Mouse (Mus musculus) neural tube, embryonic 12.5 days (tissue): ENCODE measurements at regions not wholly inside any gene's neighbourhood (a gene's known extent, or its start where the extent isn't known, plus 50 kb on each side); places are given as distances from the start of the nearest gene placed in this dataset.

Experiments used
- ATAC-seq: fragments of 200-750 bp; cut with Nextera tagmentation; 2 replicates; pipeline ENCODE4 v1.8.0; 2017; ENCODE audit warnings: low read depth, mild to moderate bottlenecking, moderate TSS enrichment, moderate library complexity; ENCODE audit not compliant: low FRiP score
- H3K27ac ChIP-seq: fragments of 300-500 bp; sonication (generic); 2 replicates; pipeline ENCODE4 v1.5.1; 2016
- H3K27me3 ChIP-seq: fragments of 300-500 bp; sonication (generic); replicated peaks from 2 replicates; pipeline ENCODE4 v1.6.1; 2016; ENCODE audit warnings: mild to moderate bottlenecking
- H3K36me3 ChIP-seq: fragments of 300-500 bp; sonication (generic); 2 replicates; pipeline ENCODE4 v1.6.1; 2016; ENCODE audit warnings: mild to moderate bottlenecking
- H3K4me1 ChIP-seq: fragments of 300-500 bp; sonication (generic); 2 replicates; pipeline ENCODE4 v1.6.1; 2016
- H3K4me2 ChIP-seq: fragments of 300-500 bp; sonication (generic); replicated peaks from 2 replicates; pipeline ENCODE4 v1.6.1; 2016; ENCODE audit warnings: mild to moderate bottlenecking
- H3K4me3 ChIP-seq: fragments of 300-500 bp; sonication (generic); 2 replicates; pipeline ENCODE4 v1.5.1; 2016
- H3K9ac ChIP-seq: fragments of 300-500 bp; sonication (generic); 2 replicates; pipeline ENCODE4 v1.6.1; 2016; ENCODE audit warnings: mild to moderate bottlenecking
- H3K9me3 ChIP-seq: fragments of 300-500 bp; sonication (generic); 2 replicates; pipeline ENCODE4 v1.6.1; 2016; ENCODE audit warnings: mild to moderate bottlenecking
- WGBS: fragments of 180-500 bp; shearing (Covaris S2); methylation state at CpG from one replicate; pipeline ENCODE4 v1.1.7; 2016; 5-methylcytosine and 5-hydroxymethylcytosine counted together

DNA sequence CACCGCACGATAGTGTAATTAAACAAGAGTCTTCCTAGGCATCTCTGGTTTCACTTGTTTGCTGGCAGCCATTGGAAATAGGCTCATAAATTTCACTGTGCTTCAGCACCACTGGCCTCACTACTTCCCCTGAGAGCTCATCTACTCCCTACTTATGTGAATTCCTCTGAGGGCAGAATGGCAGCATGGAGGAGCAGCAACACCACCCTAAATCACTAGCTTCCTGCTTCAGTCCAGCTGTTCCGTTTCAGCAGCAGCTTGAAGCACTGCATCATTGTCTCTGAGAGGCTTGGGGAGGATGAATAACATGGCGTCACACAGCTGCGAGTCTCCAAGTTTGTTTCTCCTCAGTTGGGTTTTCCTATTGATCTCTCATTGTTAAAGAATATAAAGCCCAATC lies 712.1 kb downstream of the Tlr4 start:
- Histone ChIP-seq H3K4me3 (no peak overlapping the region), H3K9ac (no peak overlapping the region), H3K27ac (no peak overlapping the region), H3K27me3 (no peaks in the 10 kb centered on the region), H3K4me1 (no peaks in the 10 kb centered on the region), H3K4me2 (no peak overlapping the region), H3K36me3 (no peaks in the 10 kb centered on the region), H3K9me3 (no peaks in the 10 kb centered on the region)
- 59% methylated on average over 5 of the region's 5 CpGs for WGBS
- ATAC-seq = no peak

- 65% methylated on average over 1 of the region's 1 CpGs for WGBS
- no peaks in the 10 kb centered on the region for H3K4me1 ChIP-seq
- H3K27ac ChIP-seq = no peak overlapping the region
- ATAC-seq = no peak
- no peaks in the 10 kb centered on the region for H3K9me3 ChIP-seq
- H3K4me3 ChIP-seq = no peak overlapping the region
- H3K9ac ChIP-seq = no peak overlapping the region
- no peaks in the 10 kb centered on the region for H3K27me3 ChIP-seq
- H3K36me3 ChIP-seq = no peaks in the 10 kb centered on the region
- H3K4me2 ChIP-seq = no peak overlapping the region
Observed at GRCm38 (mm10) chr4:67546013-67546412, 718.6 kb downstream of the Tlr4 start.

GRCm38 (mm10) chr4:67547957-67548356 lies 720.6 kb downstream of the Tlr4 start:
- no peak overlapping the region for H3K4me3 ChIP-seq
- no peaks in the 10 kb centered on the region for H3K4me1 ChIP-seq
- H3K27ac ChIP-seq = no peak overlapping the region
- WGBS = 85% methylated on average over 1 of the region's 1 CpGs
- H3K4me2 ChIP-seq = no peak overlapping the region
- no peaks in the 10 kb centered on the region for H3K9me3 ChIP-seq
- H3K27me3 ChIP-seq = no peaks in the 10 kb centered on the region
- ATAC-seq = no peak
- no peak overlapping the region for H3K9ac ChIP-seq
- no peaks in the 10 kb centered on the region for H3K36me3 ChIP-seq

- no peak overlapping the region for H3K4me3 ChIP-seq
- H3K4me2 ChIP-seq = no peak overlapping the region
- no peaks in the 10 kb centered on the region for H3K27me3 ChIP-seq
- H3K4me1 ChIP-seq = no peaks in the 10 kb centered on the region
- no peaks in the 10 kb centered on the region for H3K36me3 ChIP-seq
- no peak for ATAC-seq
- WGBS = 85% methylated on average over 3 of the region's 3 CpGs
- no peaks in the 10 kb centered on the region for H3K9me3 ChIP-seq
- no peak overlapping the region for H3K27ac ChIP-seq
- no peak overlapping the region for H3K9ac ChIP-seq
Observed at GRCm38 (mm10) chr4:67553511-67553910, 726.1 kb downstream of the Tlr4 start.

DNA sequence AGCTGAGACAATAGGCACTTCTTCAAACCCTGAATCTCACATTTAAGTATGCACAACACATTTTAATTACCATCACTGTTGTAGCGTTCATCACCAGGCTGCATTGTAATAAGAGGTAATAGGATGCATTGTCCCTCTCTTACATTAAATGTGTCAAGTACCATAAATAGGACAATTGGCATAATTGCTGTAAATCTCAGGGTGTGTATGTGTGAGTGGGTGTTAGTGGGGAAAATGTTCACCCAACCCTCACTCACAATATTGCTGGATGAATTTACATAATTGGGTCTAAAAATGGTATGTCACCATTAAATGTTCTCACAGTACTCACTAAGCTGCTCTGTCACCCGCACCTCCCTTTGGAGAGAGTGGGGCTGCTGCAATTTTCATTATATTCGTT lies 747.4 kb downstream of the Tlr4 start:
- no peak overlapping the region for H3K4me2 ChIP-seq
- H3K27me3 ChIP-seq = no peaks in the 10 kb centered on the region
- H3K36me3 ChIP-seq = no peaks in the 10 kb centered on the region
- no peak overlapping the region for H3K9ac ChIP-seq
- H3K4me1 ChIP-seq = no peaks in the 10 kb centered on the region
- WGBS = 71% methylated on average over 3 of the region's 3 CpGs
- H3K4me3 ChIP-seq = no peak overlapping the region
- no peak overlapping the region for H3K27ac ChIP-seq
- ATAC-seq = no peak
- H3K9me3 ChIP-seq = no peaks in the 10 kb centered on the region

- Histone ChIP-seq H3K9ac (no peak overlapping the region), H3K9me3 (no peaks in the 10 kb centered on the region), H3K4me1 (peaks cover 2% of the 10 kb centered on the region; the same call in 1 of the 2 replicates), H3K36me3 (no peaks in the 10 kb centered on the region), H3K4me2 (no peak overlapping the region), H3K27me3 (no peaks in the 10 kb centered on the region), H3K27ac (no peak overlapping the region), H3K4me3 (no peak overlapping the region)
- WGBS = 61% methylated on average over 1 of the region's 1 CpGs
- no peak for ATAC-seq
Observed at GRCm38 (mm10) chr4:67589501-67589900, 762.1 kb downstream of the Tlr4 start.

DNA sequence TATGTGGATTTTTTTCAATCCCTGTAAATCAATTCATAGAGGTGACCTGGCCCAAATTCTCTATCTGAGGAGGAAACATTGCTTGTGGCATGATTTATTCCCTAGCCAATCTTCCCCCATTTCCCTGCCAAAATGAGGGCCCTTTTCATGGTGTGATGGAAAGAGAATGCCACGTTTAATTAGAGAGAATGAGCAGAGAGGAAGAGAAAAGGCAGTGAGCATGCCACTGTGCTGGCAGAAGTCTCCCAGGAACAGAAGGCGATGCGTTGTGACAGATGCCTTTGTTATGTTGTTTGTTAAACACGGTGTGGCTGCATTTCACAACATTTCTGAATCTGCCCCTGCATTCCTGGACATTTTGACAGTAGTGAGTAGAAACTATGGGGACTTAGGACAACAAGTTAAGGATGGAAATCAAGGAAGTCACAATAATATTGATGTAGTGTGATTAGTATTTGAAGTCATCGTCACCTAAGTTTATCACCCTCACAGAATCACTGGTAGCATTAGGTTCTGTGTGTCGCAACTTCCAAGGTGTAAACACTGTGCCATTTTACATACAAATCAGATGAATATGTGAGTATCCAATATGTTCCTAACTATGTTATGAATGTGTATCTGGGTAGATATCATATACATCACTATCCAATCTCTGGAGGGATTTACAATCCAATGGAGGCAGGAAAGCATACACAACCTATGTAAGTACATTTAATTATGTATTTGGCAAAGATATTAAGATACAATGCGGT lies 762.8 kb downstream of the Tlr4 start:
- ATAC-seq = no peak
- H3K4me3 ChIP-seq = no peak overlapping the region
- H3K9me3 ChIP-seq = no peaks in the 10 kb centered on the region
- no peak overlapping the region for H3K27ac ChIP-seq
- H3K4me2 ChIP-seq = no peak overlapping the region
- WGBS = 56% methylated on average over 7 of the region's 7 CpGs
- peaks cover 2% of the 10 kb centered on the region; the same call in 1 of the 2 replicates for H3K4me1 ChIP-seq
- H3K27me3 ChIP-seq = no peaks in the 10 kb centered on the region
- no peak overlapping the region for H3K9ac ChIP-seq
- no peaks in the 10 kb centered on the region for H3K36me3 ChIP-seq

- Histone ChIP-seq H3K9ac (no peak overlapping the region), H3K27me3 (no peaks in the 10 kb centered on the region), H3K36me3 (no peaks in the 10 kb centered on the region), H3K27ac (no peak overlapping the region), H3K4me1 (no peaks in the 10 kb centered on the region), H3K4me3 (no peak overlapping the region), H3K9me3 (no peaks in the 10 kb centered on the region), H3K4me2 (no peak overlapping the region)
- no peak for ATAC-seq
Observed at GRCm38 (mm10) chr4:67607166-67607565, 779.8 kb downstream of the Tlr4 start.

GRCm38 (mm10) chr4:67614486-67615067 lies 787.2 kb downstream of the Tlr4 start:
- Histone ChIP-seq H3K9ac (no peak overlapping the region), H3K4me2 (no peak overlapping the region), H3K4me3 (no peak overlapping the region), H3K4me1 (no peaks in the 10 kb centered on the region), H3K27ac (no peak overlapping the region), H3K36me3 (no peaks in the 10 kb centered on the region), H3K9me3 (no peaks in the 10 kb centered on the region), H3K27me3 (no peaks in the 10 kb centered on the region)
- 53% methylated on average over 5 of the region's 5 CpGs for WGBS
- no peak for ATAC-seq

DNA sequence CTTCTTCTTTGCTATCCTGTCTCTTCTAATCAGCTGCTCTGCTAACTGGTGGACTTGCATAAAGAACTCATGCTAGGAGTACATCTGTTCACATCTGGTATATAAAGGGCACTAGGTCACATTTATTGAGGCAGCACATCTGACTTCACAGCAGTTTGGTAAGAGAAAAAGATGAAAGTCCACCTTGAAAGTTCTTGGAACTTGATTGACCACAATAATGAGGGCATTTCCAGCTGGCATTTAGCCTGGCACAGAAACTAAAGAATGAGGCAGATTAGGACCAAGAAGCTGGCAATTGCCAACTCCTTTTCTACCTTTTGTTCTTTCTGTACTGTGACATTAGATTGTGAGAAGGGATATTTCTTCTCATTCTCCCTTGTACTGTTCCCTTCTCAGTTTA lies 799.3 kb downstream of the Tlr4 start:
- no peaks in the 10 kb centered on the region for H3K4me1 ChIP-seq

DNA sequence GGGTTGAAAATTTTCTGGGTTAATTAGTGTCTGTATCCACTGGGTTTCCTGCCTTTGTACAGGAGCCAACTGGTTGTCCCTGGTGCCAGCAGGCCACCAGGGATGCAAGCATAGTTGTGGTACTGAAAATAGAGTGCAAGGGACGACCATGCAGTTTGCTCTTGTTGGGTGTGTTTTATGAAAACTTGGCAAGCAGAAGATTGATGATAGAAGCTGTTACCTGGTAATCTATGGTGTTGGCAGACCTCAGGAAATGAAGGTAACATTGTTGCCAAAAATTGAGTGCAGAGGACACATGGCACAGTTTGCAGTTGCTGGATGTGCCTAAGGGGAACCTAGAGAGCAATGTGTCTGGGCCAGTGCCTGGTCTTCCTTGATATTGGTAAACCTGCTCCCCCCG lies 818.7 kb downstream of the Tlr4 start:
- Histone ChIP-seq H3K27me3 (no peaks in the 10 kb centered on the region), H3K36me3 (no peaks in the 10 kb centered on the region), H3K9ac (no peak overlapping the region), H3K27ac (no peak overlapping the region), H3K4me1 (no peaks in the 10 kb centered on the region), H3K9me3 (no peaks in the 10 kb centered on the region), H3K4me2 (no peak overlapping the region), H3K4me3 (no peak overlapping the region)
- no peak for ATAC-seq
- WGBS = 76% methylated on average over 2 of the region's 2 CpGs

More for the DNA sequence above, 799.3 kb downstream of the Tlr4 start:
- Histone ChIP-seq H3K27me3 (no peaks in the 10 kb centered on the region), H3K9ac (no peak overlapping the region), H3K4me2 (no peak overlapping the region), H3K4me3 (no peak overlapping the region), H3K27ac (no peak overlapping the region), H3K36me3 (no peaks in the 10 kb centered on the region), H3K9me3 (no peaks in the 10 kb centered on the region)
- ATAC-seq = no peak

DNA sequence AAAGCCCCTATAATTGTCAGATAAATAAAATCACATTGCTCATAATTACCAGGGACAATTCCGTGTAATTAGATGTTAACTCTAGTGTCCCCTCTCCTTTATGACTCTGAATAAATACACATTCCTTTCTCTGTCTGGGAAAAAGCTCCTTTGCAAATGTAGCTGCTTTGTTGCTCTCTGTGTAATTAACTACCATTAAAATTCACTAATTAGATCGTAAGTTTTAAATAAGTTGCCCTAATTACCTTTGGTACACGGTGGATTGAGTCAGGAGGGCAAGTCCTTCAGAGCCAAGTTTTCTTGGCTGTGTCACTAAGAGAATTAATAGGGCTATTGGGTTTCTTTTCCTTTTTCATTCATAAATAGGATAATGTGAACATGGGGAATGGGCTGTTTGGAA lies 834.7 kb downstream of the Tlr4 start:
- no peaks in the 10 kb centered on the region for H3K27me3 ChIP-seq
- no peak overlapping the region for H3K4me2 ChIP-seq
- H3K27ac ChIP-seq = no peak overlapping the region
- H3K9me3 ChIP-seq = no peaks in the 10 kb centered on the region
- H3K36me3 ChIP-seq = no peaks in the 10 kb centered on the region
- no peak overlapping the region for H3K4me3 ChIP-seq
- no peak for ATAC-seq
- 47% methylated on average over 3 of the region's 3 CpGs for WGBS
- no peak overlapping the region for H3K9ac ChIP-seq
- H3K4me1 ChIP-seq = no peaks in the 10 kb centered on the region

DNA sequence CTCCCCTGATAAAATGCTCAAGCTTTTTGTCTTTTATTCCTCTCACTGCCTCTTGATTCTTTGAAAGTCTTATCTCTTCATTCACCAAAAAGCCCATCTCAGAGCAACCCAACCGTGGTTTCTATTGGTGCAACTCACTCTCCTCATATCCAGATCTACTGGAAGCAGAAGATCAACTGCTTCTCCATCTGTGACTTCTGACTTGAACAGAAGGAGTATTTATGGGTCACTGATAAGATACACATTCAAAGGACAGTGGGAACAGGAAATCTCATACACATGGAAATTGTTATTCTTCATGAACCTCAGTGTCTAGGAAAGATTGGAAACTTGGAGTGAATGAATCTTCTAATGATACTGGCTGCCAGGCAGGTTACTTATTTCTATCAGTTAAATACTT lies 846.6 kb downstream of the Tlr4 start:
- H3K27ac ChIP-seq = no peak overlapping the region
- H3K9me3 ChIP-seq = no peaks in the 10 kb centered on the region
- 75% methylated on average over 1 of the region's 1 CpGs for WGBS
- no peak overlapping the region for H3K4me2 ChIP-seq
- ATAC-seq = no peak
- H3K4me1 ChIP-seq = no peaks in the 10 kb centered on the region
- no peaks in the 10 kb centered on the region for H3K36me3 ChIP-seq
- H3K4me3 ChIP-seq = no peak overlapping the region
- H3K9ac ChIP-seq = no peak overlapping the region
- no peaks in the 10 kb centered on the region for H3K27me3 ChIP-seq
